ENCODE assay signal across 8 mouse cellular contexts in genomic region chr5:50058421-50059286, GRCm38 (mm10). TPM values are rescaled to one million over a fixed set of nuclear protein-coding genes. Genes with fewer than 3 reads are reported as not detected.
DNase-seq lines count a peak whose midpoint lies in the region; ATAC-seq and TF ChIP-seq lines count a peak whose summit lies in the region.

TSS of gene Adgra3 (minus strand) at chr5:50059006.

- under 1% methylated on average over 100 of the region's 113 CpGs for WGBS in forebrain, postnatal 0 days
- 0% methylated on average over 45 of the region's 113 CpGs for WGBS in lung, postnatal 0 days

- TF ChIP-seq CTCF in forebrain, postnatal 0 days (IDR thresholded peaks at IDR 0.05; ENCODE audit: low read depth) = 0 out of 2 replicates have a peak, but pooled peaks have one; percentile 14
- TF ChIP-seq CTCF in layer of hippocampus, adult 2 months (conservative IDR thresholded peaks at IDR 0.05) = peak; percentile 47
- TF ChIP-seq CTCF in lung, postnatal 0 days (IDR thresholded peaks at IDR 0.05) = peak; percentile 44

- intact Hi-C loops in heart, postnatal 25 days (cut with DNase I) = loop anchor here (2.0 to 10.0 kb wide), 2 partner anchors 82 to 156 kb away; no protein-coding TSS in a partner anchor

- H3K4me1 ChIP-seq in forebrain, postnatal 0 days (ENCODE audit: insufficient read depth) = no peaks in the 10 kb centered on the region
- H3K4me1 ChIP-seq in lung, postnatal 0 days (ENCODE audit: insufficient read depth, low read depth, low read length) = peaks cover 5% of the 10 kb centered on the region; the same call in 1 of the 2 replicates

- DNase-seq in NIH3T3 (ENCODE audit: low read depth) = peak; percentile 76
- DNase-seq in cerebellum, adult 11-12 months = peak; percentile 22
- peak; percentile 56 for DNase-seq in forebrain, postnatal 0 days
- peak; percentile 72 for DNase-seq in heart, postnatal 25 days (ENCODE audit: low spot score)
- DNase-seq in layer of hippocampus, adult 2 months (ENCODE audit: low spot score in 2 of 2) = peak in 1 of 2 experiments; percentile 30
- peak; percentile 89 for DNase-seq in lung, postnatal 0 days (ENCODE audit: low spot score)
- DNase-seq in retina, embryonic 14.5 days (ENCODE audit: low spot score) = peak; percentile 79
- peak; percentile 67 for DNase-seq in urinary bladder, postnatal 25 days (ENCODE audit: low spot score)

- H3K27ac ChIP-seq in forebrain, postnatal 0 days (ENCODE audit: low read depth, low read length) = peak within 1 kb of the TSS; percentile 24
- H3K27ac ChIP-seq in layer of hippocampus, adult 2 months = peak within 1 kb of the TSS; percentile 59; the same call in 1 of the 2 replicates
- peak within 1 kb of the TSS; percentile 74 for H3K27ac ChIP-seq in lung, postnatal 0 days (ENCODE audit: low read length)

- TF ChIP-seq EP300 in lung, postnatal 0 days (IDR thresholded peaks at IDR 0.05) = no peak

- H3K9ac ChIP-seq in forebrain, postnatal 0 days = peak within 1 kb of the TSS; percentile 82
- H3K9ac ChIP-seq in lung, postnatal 0 days (replicated peaks; ENCODE audit: low read depth) = peak within 1 kb of the TSS; percentile 71

- no peaks in the 10 kb centered on the region for H3K27me3 ChIP-seq in forebrain, postnatal 0 days (ENCODE audit: insufficient read depth, low read length)
- no peaks in the 10 kb centered on the region for H3K27me3 ChIP-seq in lung, postnatal 0 days (replicated peaks; ENCODE audit: insufficient read depth, low read length)

- H3K4me3 ChIP-seq in forebrain, postnatal 0 days (ENCODE audit: low read depth, low read length) = peak within 1 kb of the TSS; percentile 65
- H3K4me3 ChIP-seq in layer of hippocampus, adult 2 months = peak within 1 kb of the TSS; percentile 76
- peak within 1 kb of the TSS; percentile 84 for H3K4me3 ChIP-seq in lung, postnatal 0 days (ENCODE audit: low read depth, low read length)

- H3K36me3 ChIP-seq in forebrain, postnatal 0 days (ENCODE audit: insufficient read depth) = no peaks in the 10 kb centered on the region
- no peaks in the 10 kb centered on the region for H3K36me3 ChIP-seq in lung, postnatal 0 days (ENCODE audit: insufficient read depth, low read length)

- peak within 1 kb of the TSS; percentile 70 for H3K4me2 ChIP-seq in forebrain, postnatal 0 days (ENCODE audit: low read depth)
- H3K4me2 ChIP-seq in lung, postnatal 0 days (replicated peaks; ENCODE audit: low read depth, low read length) = peak within 1 kb of the TSS; percentile 96

- ATAC-seq in forebrain, postnatal 0 days = peak; percentile 82
- ATAC-seq in lung, postnatal 0 days = peak; percentile 97

- H3K9me3 ChIP-seq in forebrain, postnatal 0 days (ENCODE audit: low read length) = no peaks in the 10 kb centered on the region
- H3K9me3 ChIP-seq in lung, postnatal 0 days (ENCODE audit: low read length) = no peaks in the 10 kb centered on the region

RNA-seq across cellular contexts. Expression of gene Adgra3, which starts in this region (rescaled TPM):
- 42.1 and 46.8 TPM in 2 replicates for total RNA-seq in forebrain, postnatal 0 days (2014; rRNA removed)
- polyA plus RNA-seq in forebrain, postnatal 0 days (2015; fragmentation: Nextera tagmentation; extraction: Ambion mirVana) = 8.9 and 9.1 TPM in 2 replicates
- total RNA-seq in heart, postnatal 25 days (2021) = 10 to 100 TPM; 15.7 to 20.6 TPM
- total RNA-seq in layer of hippocampus, adult 2 months (2021) = 10 to 100 TPM; 14.5 to 21.6 TPM
- polyA plus RNA-seq in lung, postnatal 0 days (2015; fragmentation: Nextera tagmentation; extraction: Ambion mirVana) = 12.2 and 14.2 TPM in 2 replicates

Comparison
In these comparisons a context has a peak if more than half of its experiments do, and no peak if none do; other contexts are left out.
1. H3K27ac ChIP-seq: peak in every context shown above with its lines; median percentile 74 in lung, postnatal 0 days; 59 in layer of hippocampus, adult 2 months; 24 in forebrain, postnatal 0 days.